Mouse (Mus musculus) cerebellum, adult 2 months (tissue): ENCODE results near the gene Tspan18.

Experiments
- CTCF ChIP-seq: fragments of 200-500 bp; IDR thresholded peaks from 2 replicates; pipeline ENCODE4 v1.5.1; 2011; ENCODE audit warnings: low read depth, mild to moderate bottlenecking, control low read depth, low read length, moderate library complexity, borderline replicate concordance; ENCODE audit not compliant: insufficient read depth
- POLR2A ChIP-seq: fragments of 200-500 bp; IDR thresholded peaks from 2 replicates; pipeline ENCODE4 v1.6.1; 2011; ENCODE audit warnings: low read length, control low read depth, borderline replicate concordance; ENCODE audit not compliant: insufficient read depth

DNA sequence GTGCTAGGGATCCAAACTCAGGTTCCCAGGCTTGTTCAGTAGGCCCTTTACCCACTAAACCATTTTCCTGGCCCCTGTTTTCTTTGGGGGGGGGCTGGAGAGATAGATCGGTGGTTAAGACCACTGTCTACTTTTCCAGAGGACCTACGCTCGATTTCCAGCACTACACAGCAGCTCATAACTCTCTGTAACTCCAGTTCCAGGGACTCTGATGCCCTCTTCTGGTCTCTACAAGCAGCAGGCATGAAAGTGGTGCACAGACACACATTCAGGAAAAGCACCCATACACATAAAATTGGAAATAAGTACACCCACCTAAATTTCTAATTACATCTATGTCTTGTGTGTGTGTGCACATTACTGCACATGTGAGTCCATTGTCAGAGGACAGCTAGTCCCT is 42.9 kb upstream of the Tspan18 start:
- TF ChIP-seq CTCF, result no peak
- no peak for TF ChIP-seq POLR2A
